8 mouse cellular contexts compared by ENCODE assay signal in the genomic region with DNA sequence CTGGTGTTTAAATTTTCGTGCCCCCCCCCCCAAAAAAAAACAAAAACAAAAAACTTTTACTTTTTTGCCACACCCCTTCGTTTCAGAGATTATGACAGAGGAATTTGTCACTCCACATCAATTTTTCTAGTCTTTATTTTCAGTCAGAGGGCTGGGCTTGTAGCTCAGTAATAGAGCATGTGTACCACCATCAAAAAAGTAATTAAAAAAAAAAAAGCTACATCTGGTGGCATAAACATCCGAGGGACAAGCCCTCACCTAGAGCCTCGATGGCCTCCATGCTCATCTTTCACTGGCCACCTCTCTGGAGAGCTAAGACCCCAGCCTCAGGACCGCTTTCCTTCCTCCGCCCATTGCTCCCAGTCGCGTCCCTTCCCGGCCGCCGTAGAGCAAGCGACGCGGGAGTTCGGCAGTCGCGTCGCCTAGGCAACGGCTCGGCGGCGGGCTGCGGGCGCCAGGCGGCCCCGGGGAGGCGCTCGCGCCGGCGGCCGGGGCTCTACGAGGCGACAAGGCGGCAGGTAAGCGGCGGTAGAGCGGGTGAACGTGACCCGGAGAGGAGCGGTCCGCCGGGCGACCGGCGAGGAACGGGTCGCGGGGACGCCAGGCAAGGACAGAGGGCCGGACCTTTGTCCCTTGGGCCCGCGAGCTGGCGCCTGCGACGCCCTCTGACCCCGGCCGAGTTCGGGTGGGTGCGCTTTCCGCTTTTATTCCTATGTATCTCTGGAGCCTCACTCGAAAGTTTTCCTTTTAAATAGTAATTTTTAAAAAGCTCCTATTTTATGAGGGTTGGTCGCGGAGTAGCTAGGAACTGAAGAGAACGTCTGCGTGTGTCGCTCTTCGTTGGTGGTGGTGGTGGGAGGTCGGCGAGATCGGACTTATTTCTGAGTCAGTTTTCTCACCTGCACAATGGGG. TPM values are rescaled to one million over a fixed set of nuclear protein-coding genes. Genes with fewer than 3 reads are reported as not detected.
DNase-seq lines count a peak whose midpoint lies in the region; ATAC-seq and TF ChIP-seq lines count a peak whose summit lies in the region.

A gene (plus strand): TSS at position 412 of the 912 bp plus-strand sequence.

- TF ChIP-seq CTCF in kidney, postnatal 0 days (IDR thresholded peaks at IDR 0.05; ENCODE audit: low read depth), result no peak

- ATAC-seq in erythroid progenitor cell, adult 5-6 weeks (replicated peaks; ENCODE audit: low FRiP score, poor library complexity, severe bottlenecking), result peak; percentile 90
- peak; percentile 85 for ATAC-seq in heart, embryonic 13.5 days (ENCODE audit: extremely low read depth, insufficient number of reproducible peaks, low FRiP score, low TSS enrichment)
- ATAC-seq in kidney, postnatal 0 days (replicated peaks; ENCODE audit: low FRiP score, low read depth), result peak; percentile 80
- peak; percentile 87 for ATAC-seq in liver, embryonic 13.5 days (ENCODE audit: low read depth)
- ATAC-seq in stomach, embryonic 14.5 days (ENCODE audit: insufficient number of reproducible peaks, insufficient read depth, low FRiP score, low read depth), result peak; percentile 83

- H3K27me3 ChIP-seq in heart, embryonic 13.5 days (replicated peaks), result no peaks in the 10 kb centered on the region
- no peaks in the 10 kb centered on the region for H3K27me3 ChIP-seq in kidney, postnatal 0 days (ENCODE audit: insufficient read depth, low read length)
- H3K27me3 ChIP-seq in liver, embryonic 13.5 days, result no peaks in the 10 kb centered on the region
- H3K27me3 ChIP-seq in stomach, embryonic 14.5 days (ENCODE audit: control insufficient read depth, insufficient read depth, low read length), result no peaks in the 10 kb centered on the region

- peak within 1 kb of the TSS; percentile 96 for H3K4me3 ChIP-seq in brown adipose tissue, adult 24 weeks (ENCODE audit: insufficient read depth, low read depth, low read length)
- H3K4me3 ChIP-seq in heart, embryonic 13.5 days, result peak within 1 kb of the TSS; percentile 89
- H3K4me3 ChIP-seq in kidney, postnatal 0 days (replicated peaks; ENCODE audit: low read depth, low read length), result peak within 1 kb of the TSS; percentile 87
- H3K4me3 ChIP-seq in liver, embryonic 13.5 days (replicated peaks), result peak within 1 kb of the TSS; percentile 83
- H3K4me3 ChIP-seq in stomach, embryonic 14.5 days (ENCODE audit: low read depth, low read length), result peak within 1 kb of the TSS; percentile 73

- under 1% methylated on average over 71 of the region's 71 CpGs for WGBS in heart, embryonic 13.5 days
- under 1% methylated on average over 71 of the region's 71 CpGs for WGBS in kidney, postnatal 0 days
- WGBS in liver, embryonic 13.5 days (ENCODE audit: insufficient replicate concordance), result 1% methylated on average over 71 of the region's 71 CpGs
- under 1% methylated on average over 71 of the region's 71 CpGs for WGBS in stomach, embryonic 14.5 days

- peak within 1 kb of the TSS; percentile 79 for H3K4me2 ChIP-seq in heart, embryonic 13.5 days
- H3K4me2 ChIP-seq in kidney, postnatal 0 days (ENCODE audit: low read length), result peak within 1 kb of the TSS; percentile 63
- peak within 1 kb of the TSS; percentile 73 for H3K4me2 ChIP-seq in liver, embryonic 13.5 days
- H3K4me2 ChIP-seq in stomach, embryonic 14.5 days (replicated peaks; ENCODE audit: low read depth, low read length), result peak within 1 kb of the TSS; percentile 57

- peak within 1 kb of the TSS; percentile 72 for H3K27ac ChIP-seq in brown adipose tissue, adult 24 weeks (replicated peaks; ENCODE audit: low read depth, low read length)
- peak within 1 kb of the TSS; percentile 88 for H3K27ac ChIP-seq in heart, embryonic 13.5 days (replicated peaks)
- peak within 1 kb of the TSS; percentile 82 for H3K27ac ChIP-seq in kidney, postnatal 0 days
- H3K27ac ChIP-seq in liver, embryonic 13.5 days, result peak within 1 kb of the TSS; percentile 87
- peak within 1 kb of the TSS; percentile 58 for H3K27ac ChIP-seq in stomach, embryonic 14.5 days (ENCODE audit: low read length)

- no peaks in the 10 kb centered on the region for H3K36me3 ChIP-seq in heart, embryonic 13.5 days
- no peaks in the 10 kb centered on the region for H3K36me3 ChIP-seq in kidney, postnatal 0 days (ENCODE audit: insufficient read depth, low read length)
- H3K36me3 ChIP-seq in liver, embryonic 13.5 days, result peaks cover 8% of the 10 kb centered on the region; the same call in 1 of the 2 replicates
- no peaks in the 10 kb centered on the region for H3K36me3 ChIP-seq in stomach, embryonic 14.5 days (ENCODE audit: control insufficient read depth, insufficient read depth, low read length)

- peaks cover 25% of the 10 kb centered on the region for H3K4me1 ChIP-seq in brown adipose tissue, adult 24 weeks (ENCODE audit: control insufficient read depth, insufficient read depth, insufficient read length, low read length)
- H3K4me1 ChIP-seq in heart, embryonic 13.5 days, result peaks cover 43% of the 10 kb centered on the region
- peaks cover 21% of the 10 kb centered on the region for H3K4me1 ChIP-seq in kidney, postnatal 0 days (replicated peaks; ENCODE audit: insufficient read depth, low read length)
- peaks cover 47% of the 10 kb centered on the region for H3K4me1 ChIP-seq in liver, embryonic 13.5 days (replicated peaks)
- peaks cover 7% of the 10 kb centered on the region; the same call in 1 of the 2 replicates for H3K4me1 ChIP-seq in stomach, embryonic 14.5 days (ENCODE audit: control insufficient read depth, insufficient read depth, low read length)

- H3K9ac ChIP-seq in heart, embryonic 13.5 days, result peak within 1 kb of the TSS; percentile 93
- H3K9ac ChIP-seq in kidney, postnatal 0 days (ENCODE audit: low read depth, low read length), result peak within 1 kb of the TSS; percentile 76
- peak within 1 kb of the TSS; percentile 88 for H3K9ac ChIP-seq in liver, embryonic 13.5 days
- peak within 1 kb of the TSS; percentile 57 for H3K9ac ChIP-seq in stomach, embryonic 14.5 days (replicated peaks; ENCODE audit: low read depth, low read length)

- H3K9me3 ChIP-seq in heart, embryonic 13.5 days, result no peaks in the 10 kb centered on the region
- H3K9me3 ChIP-seq in kidney, postnatal 0 days (replicated peaks; ENCODE audit: low read length), result no peaks in the 10 kb centered on the region
- H3K9me3 ChIP-seq in liver, embryonic 13.5 days (replicated peaks), result no peaks in the 10 kb centered on the region
- H3K9me3 ChIP-seq in stomach, embryonic 14.5 days (ENCODE audit: control insufficient read depth, low read depth, low read length), result no peaks in the 10 kb centered on the region

- DNase-seq in CD8-positive naive resting alpha-beta T cell, adult 2 months (ENCODE audit: low read depth in 2 of 2, low spot score in 2 of 2), result peak; percentile 60 to 64
- DNase-seq in kidney, postnatal 0 days (ENCODE audit: low spot score), result peak; percentile 89
- peak; percentile 77 for DNase-seq in liver, embryonic 13.5 days
- DNase-seq in natural killer cell, adult 2 months (ENCODE audit: low spot score in 2 of 2), result peak; percentile 65 to 77

RNA-seq across cellular contexts. Expression of the gene that starts here (rescaled TPM):
- polyA plus RNA-seq in brown adipose tissue, adult 24 weeks (2012; ENCODE audit: insufficient read depth, insufficient read length, missing spikeins), result 9.5 and 19.7 TPM in 2 replicates
- total RNA-seq in erythroid progenitor cell, adult 5-6 weeks (2015; ENCODE audit: low replicate concordance), result 93.5 and 103 TPM in 2 replicates
- total RNA-seq in erythroid progenitor cell, adult 5-6 weeks (2017; ENCODE audit: low replicate concordance), result 86.6 and 90.7 TPM in 2 replicates
- 233 and 270 TPM in 2 replicates for polyA plus RNA-seq in heart, embryonic 13.5 days (2015; fragmentation: Nextera tagmentation; extraction: Ambion mirVana)
- polyA plus RNA-seq in kidney, postnatal 0 days (2015; fragmentation: Nextera tagmentation; extraction: Ambion mirVana), result 179 and 198 TPM in 2 replicates
- 122 and 139 TPM in 2 replicates for polyA plus RNA-seq in liver, embryonic 13.5 days (2015; fragmentation: Nextera tagmentation; extraction: Ambion mirVana)
- polyA plus RNA-seq in stomach, embryonic 14.5 days (2014; fragmentation: Nextera tagmentation; extraction: Ambion mirVana), result 105 and 110 TPM in 2 replicates

Comparison
In these comparisons a context has a peak if more than half of its experiments do, and no peak if none do; other contexts are left out.
1. Peak in every context shown above with its lines: DNase-seq, ATAC-seq, H3K4me3 ChIP-seq and H3K27ac ChIP-seq.